Mouse (Mus musculus) lung, postnatal 4 days (tissue): ENCODE data around the gene Bri3bp.
"Not testable (repeated sequence)": the region's sequence is repeated elsewhere in the genome, so short reads cannot be mapped to it uniquely, and the experiment has no call there.

Experiments
- DNase-seq, 2 experiments: peaks; one replicate each; pipeline ENCODE4 v3.0.0; 2021

Bri3bp gene

GRCm38 (mm10) chr5:125487375-125488115 is 46.2 kb downstream of the Bri3bp start:
- no peak for DNase-seq

DNA sequence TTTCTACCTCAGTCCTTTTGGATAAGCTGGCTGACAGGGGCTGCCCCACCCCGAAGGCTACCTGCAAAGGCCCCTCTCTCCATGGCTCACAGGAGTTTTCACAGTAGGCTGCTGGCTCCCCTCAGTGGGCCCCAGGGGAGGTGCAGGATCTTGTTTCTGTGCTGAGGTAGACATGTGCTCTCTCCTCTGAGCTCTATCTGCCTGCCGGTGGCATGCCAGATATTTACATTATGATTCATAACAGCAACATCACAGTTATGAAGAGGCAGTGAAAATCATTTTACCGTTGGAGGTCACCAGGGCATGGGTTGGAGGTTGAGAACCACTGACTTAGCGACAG is 46.7 kb downstream of the Bri3bp start:
- no peak for DNase-seq

DNA sequence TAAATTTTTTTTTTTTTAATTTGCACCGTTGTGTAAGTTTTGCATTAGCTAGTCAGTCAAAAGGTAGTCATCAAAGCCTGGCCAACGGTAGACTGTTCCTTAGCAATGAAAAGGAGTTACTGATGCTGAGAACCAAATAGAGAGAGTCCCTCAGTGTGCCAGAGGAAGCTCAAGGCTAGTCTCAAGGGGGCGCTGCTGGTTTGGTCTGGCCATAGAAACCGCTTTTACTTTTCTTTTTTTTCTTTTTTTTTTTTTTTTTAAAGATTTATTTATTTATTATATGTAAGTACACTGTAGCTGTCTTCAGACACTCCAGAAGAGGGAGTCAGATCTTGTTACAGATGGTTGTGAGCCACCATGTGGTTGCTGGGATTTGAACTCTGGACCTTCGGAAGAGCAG is 47.6 kb downstream of the Bri3bp start:
- DNase-seq: not testable (repeated sequence)

DNA sequence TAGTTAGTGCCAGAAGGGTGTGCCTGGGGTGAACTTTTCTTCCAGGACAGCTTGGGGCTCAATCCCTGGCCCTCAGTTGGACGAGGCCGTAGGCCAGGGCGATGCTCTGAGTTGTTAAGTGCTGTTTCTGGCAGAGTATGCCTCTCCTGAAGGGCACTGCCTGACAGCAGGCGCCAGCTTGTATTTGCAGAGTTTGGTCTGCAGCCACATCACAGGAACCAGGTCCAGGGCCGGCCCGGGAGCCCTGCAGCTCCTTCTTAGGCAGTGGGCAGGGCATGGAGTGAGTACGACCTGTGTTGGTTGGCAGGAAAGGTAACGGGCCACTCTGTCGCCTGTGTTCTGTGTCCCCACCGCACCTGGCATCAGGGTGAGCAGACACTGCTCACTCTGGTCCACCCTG is 49.7 kb downstream of the Bri3bp start:
- DNase-seq: no peak

- DNase-seq: no peak
Measured at GRCm38 (mm10) chr5:125492379-125493092, 51.2 kb downstream of the Bri3bp start.

GRCm38 (mm10) chr5:125493093-125493423 is 51.7 kb downstream of the Bri3bp start:
- no peak for DNase-seq

DNA sequence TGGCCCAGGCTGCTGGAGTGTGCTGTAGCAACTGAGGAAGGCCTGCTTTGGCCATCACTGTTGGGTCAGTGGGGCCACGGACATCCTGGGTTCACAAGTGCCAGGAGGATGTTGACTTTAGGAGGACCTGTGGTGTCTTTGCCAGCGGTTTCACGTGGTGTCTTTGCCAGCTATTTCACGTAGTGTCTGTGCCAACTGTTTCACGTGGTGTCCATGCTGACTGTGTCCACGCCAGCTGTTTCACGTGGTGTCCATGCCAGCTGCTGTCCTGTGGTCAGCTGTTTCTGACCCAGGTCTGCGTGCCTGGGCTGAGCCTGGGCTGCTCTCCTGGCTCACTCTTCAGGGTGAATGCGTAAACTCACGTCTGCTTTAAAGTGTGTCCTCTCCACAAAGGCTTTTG is 54.3 kb downstream of the Bri3bp start:
- no peak for DNase-seq

GRCm38 (mm10) chr5:125497821-125498600 is 56.6 kb downstream of the Bri3bp start:
- peak in 1 of 2 experiments; percentile 59 for DNase-seq

DNA sequence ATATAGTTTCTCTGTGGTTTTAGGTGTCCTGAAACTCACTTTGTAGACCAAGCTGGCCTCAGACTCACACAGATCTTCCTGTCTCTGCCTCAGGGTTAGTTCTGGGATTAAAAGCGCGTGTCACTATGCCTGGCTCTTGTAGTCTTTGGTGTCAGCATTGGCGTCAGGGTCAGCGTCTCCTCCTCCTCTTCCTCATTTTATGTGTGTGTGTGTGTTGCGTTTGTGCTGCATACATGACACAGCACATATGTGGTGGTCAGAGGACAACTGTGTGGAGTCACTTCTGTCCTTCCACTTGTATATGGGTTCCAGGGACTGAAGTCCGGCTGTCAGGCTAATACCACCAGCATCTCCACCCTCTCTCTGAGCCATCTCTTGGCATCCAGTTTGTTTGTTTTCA is 60.1 kb downstream of the Bri3bp start:
- no peak for DNase-seq

DNA sequence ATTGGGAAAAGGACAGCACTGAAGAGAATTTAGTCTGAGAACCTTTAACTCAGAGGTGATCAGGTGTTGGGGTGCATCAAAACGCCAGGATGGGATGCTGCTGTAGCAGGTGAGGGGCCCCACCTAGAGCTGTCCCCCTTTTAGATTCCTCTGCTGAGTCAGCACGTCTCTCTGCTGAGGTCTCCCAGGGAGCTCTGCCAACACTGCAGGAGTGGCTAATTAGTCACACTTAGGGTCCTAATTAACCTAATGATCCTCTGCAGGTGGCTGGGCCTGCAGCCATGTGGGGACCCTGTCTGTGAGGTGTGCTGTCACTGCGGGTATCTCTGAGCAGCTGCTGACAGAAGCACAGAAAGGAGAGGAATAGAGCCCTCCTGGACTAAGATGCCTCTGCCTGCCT is 60.8 kb downstream of the Bri3bp start:
- no peak for DNase-seq

GRCm38 (mm10) chr5:125503628-125504027 is 62.3 kb downstream of the Bri3bp start:
- no peak for DNase-seq

GRCm38 (mm10) chr5:125504692-125505091 is 63.3 kb downstream of the Bri3bp start:
- DNase-seq: no peak

- DNase-seq: no peak
Measured at GRCm38 (mm10) chr5:125505968-125506367, 64.6 kb downstream of the Bri3bp start.

DNA sequence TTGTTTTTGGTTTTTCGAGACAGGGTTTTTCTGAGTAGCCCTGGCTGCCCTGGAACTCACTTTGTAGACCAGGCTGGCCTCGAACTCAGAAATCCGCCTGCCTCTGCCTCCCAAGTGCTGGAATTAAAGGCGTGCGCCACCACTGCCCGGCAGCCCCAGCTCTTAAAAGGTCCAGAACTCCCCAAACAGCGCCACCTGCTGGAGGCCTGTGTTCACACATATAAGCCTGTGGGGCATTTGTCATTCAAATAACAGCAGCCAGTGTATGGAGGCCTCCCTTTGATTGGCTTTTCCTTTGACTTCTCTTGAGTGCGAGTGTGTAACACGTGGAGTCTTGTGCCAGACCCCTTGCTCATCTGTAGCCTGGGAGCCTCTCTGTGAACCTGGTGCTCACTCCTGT is 66.2 kb downstream of the Bri3bp start:
- DNase-seq: no peak

GRCm38 (mm10) chr5:125508006-125508405 is 66.6 kb downstream of the Bri3bp start:
- DNase-seq: no peak

GRCm38 (mm10) chr5:125509541-125509940 is 68.2 kb downstream of the Bri3bp start:
- DNase-seq: peak in 1 of 2 experiments; percentile 60
